Mouse (Mus musculus): ENCODE measurements around the gene Zcchc10.

- TF ChIP-seq CTCF (conservative IDR thresholded peaks at IDR 0.05; ENCODE audit: low read length) (no peak), POU5F1 (IDR thresholded peaks at IDR 0.05; ENCODE audit: borderline replicate concordance, low read length) (no peak), NANOG (IDR thresholded peaks at IDR 0.05; ENCODE audit: borderline replicate concordance, low read length) (no peak)
Measured at GRCm38 (mm10) chr11:53297947-53298860, 26.3 kb upstream of the Zcchc10 start.
